Mouse (Mus musculus) spleen, embryonic (tissue): ENCODE results near the gene Pik3cb.

Experiments used
- CTCF ChIA-PET: fragments of 350-600 bp; sonication (Branson Sonifier 250); formaldehyde crosslinking; loops from one replicate; lab custom pipeline; 2022; lab: Charles Lee

Pik3cb gene

GRCm38 (mm10) chr9:99140063-99140882 lies at the start of gene Pik3cb:
Gene Pik3cb (minus strand): TSS chr9:99140621.
- CTCF ChIA-PET: no interaction called here

- CTCF ChIA-PET: no interaction called here
Observed at GRCm38 (mm10) chr9:99183043-99183670, 42.7 kb upstream of the Pik3cb start.

GRCm38 (mm10) chr9:99182121-99182520 lies 41.7 kb upstream of the Pik3cb start:
- CTCF ChIA-PET: no interaction called here

GRCm38 (mm10) chr9:99180272-99180671 lies 39.9 kb upstream of the Pik3cb start:
- CTCF ChIA-PET: no interaction called here

GRCm38 (mm10) chr9:99178736-99179135 lies 38.3 kb upstream of the Pik3cb start:
- CTCF ChIA-PET: no interaction called here

GRCm38 (mm10) chr9:99175774-99176173 lies 35.4 kb upstream of the Pik3cb start:
- CTCF ChIA-PET: no interaction called here

GRCm38 (mm10) chr9:99172811-99173210 lies 32.4 kb upstream of the Pik3cb start:
- CTCF ChIA-PET: interaction anchor here (0.8 kb wide), 1 partner anchor 1624 kb away, joined by 4 read pairs; no protein-coding TSS in a partner anchor

GRCm38 (mm10) chr9:99171186-99171585 lies 30.8 kb upstream of the Pik3cb start:
- CTCF ChIA-PET: no interaction called here

- CTCF ChIA-PET: no interaction called here
Observed at GRCm38 (mm10) chr9:99169029-99169428, 28.6 kb upstream of the Pik3cb start.

- CTCF ChIA-PET: no interaction called here
Observed at GRCm38 (mm10) chr9:99166946-99167345, 26.5 kb upstream of the Pik3cb start.

- CTCF ChIA-PET: no interaction called here
Observed at GRCm38 (mm10) chr9:99165956-99166355, 25.5 kb upstream of the Pik3cb start.

- CTCF ChIA-PET: no interaction called here
Observed at GRCm38 (mm10) chr9:99164664-99165226, 24.3 kb upstream of the Pik3cb start.

- CTCF ChIA-PET: no interaction called here
Observed at GRCm38 (mm10) chr9:99164148-99164503, 23.7 kb upstream of the Pik3cb start.

- CTCF ChIA-PET: no interaction called here
Observed at GRCm38 (mm10) chr9:99163420-99164147, 23.2 kb upstream of the Pik3cb start.

GRCm38 (mm10) chr9:99162839-99163238 lies 22.4 kb upstream of the Pik3cb start:
- CTCF ChIA-PET: interaction anchor here (0.5 kb wide), 1 partner anchor 91 kb away, joined by 18 read pairs; no protein-coding TSS in a partner anchor

GRCm38 (mm10) chr9:99160780-99161179 lies 20.4 kb upstream of the Pik3cb start:
- CTCF ChIA-PET: no interaction called here

- CTCF ChIA-PET: no interaction called here
Observed at GRCm38 (mm10) chr9:99159932-99160331, 19.5 kb upstream of the Pik3cb start.

GRCm38 (mm10) chr9:99158708-99159107 lies 18.3 kb upstream of the Pik3cb start:
- CTCF ChIA-PET: no interaction called here

GRCm38 (mm10) chr9:99158203-99158632 lies 17.8 kb upstream of the Pik3cb start:
- CTCF ChIA-PET: no interaction called here

- CTCF ChIA-PET: no interaction called here
Observed at GRCm38 (mm10) chr9:99153655-99154054, 13.2 kb upstream of the Pik3cb start.

- CTCF ChIA-PET: no interaction called here
Observed at GRCm38 (mm10) chr9:99152699-99153490, 12.5 kb upstream of the Pik3cb start.
